Mouse (Mus musculus): ENCODE data around the gene Tyrobp.

Tyrobp gene

DNA sequence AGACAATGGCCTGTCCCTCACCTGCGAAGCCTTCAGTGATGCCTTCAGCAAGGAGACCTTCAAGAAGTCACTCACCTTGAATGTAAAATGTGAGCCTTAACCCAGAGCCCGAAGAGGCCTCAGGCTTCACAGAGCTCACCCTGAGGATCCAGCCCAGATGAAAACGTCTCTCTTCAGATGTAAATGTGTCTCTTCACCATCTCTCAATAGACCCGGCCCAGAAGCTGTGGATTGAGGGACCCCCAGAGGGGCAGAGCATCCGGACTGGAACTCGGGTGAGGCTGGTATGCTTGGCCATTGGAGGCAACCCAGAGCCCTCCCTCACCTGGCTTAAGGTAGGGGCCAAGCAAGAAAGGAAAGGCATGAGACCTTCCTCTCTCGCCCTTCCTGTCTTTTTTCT, 50.0 kb downstream of the Tyrobp start:
- DNase-seq (ENCODE audit: low spot score in 2 of 2), result no peak

DNA sequence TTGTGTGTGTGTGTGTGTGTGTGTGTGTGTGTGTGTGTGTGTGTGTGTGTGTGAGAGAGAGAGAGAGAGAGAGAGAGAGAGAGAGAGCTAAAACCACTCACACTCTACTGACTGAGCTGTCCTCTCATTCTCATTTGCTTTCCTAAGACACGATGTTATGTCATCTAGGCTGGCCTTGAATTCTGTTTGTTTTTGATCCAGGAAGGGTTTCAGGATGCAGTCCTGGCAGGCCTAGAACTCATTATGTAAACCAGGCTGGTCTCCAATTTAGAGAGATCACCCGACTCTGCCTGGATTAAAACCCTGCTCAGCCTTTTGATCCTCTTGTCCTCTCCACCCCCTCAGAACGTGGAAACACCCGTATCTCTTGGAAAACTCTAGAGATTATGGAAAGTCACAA, 50.4 kb downstream of the Tyrobp start:
- DNase-seq (ENCODE audit: low spot score in 2 of 2), result no peak

DNA sequence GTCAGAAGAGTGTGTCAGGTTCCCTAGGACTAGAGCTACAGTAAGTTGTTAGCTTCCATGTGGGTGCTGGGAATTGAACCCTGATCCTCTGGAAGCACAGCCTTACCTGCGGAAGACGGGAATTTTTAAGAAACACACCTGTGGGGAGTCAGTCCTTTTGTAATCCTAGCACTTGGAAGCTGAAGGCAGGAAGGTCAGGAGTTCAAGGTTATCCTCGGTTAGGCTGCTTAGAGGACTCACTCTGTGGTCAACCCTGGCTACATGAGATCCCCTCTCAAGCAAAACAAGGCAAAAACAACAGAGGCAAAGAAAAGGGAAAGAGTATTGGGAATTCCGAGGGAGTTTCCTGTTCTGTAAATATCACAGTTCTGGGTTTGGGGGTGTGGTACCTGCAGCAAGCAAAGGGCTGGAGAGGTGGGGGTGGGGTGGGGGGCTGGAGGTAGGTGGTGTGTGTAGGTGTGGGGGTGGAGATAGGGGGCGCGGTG, 51.3 kb downstream of the Tyrobp start:
- no peak for DNase-seq (ENCODE audit: low spot score in 2 of 2)
